In genomic region chr10:84851981-84852979, GRCm38 (mm10) we compare ENCODE assay signal across 8 mouse cellular contexts.
DNase-seq lines count a peak whose midpoint lies in the region; ATAC-seq lines count a peak whose summit lies in the region.

No protein-coding gene starts in this region.

- no peak overlapping the region for H3K4me2 ChIP-seq in hindbrain, embryonic 12.5 days (replicated peaks)
- H3K4me2 ChIP-seq in midbrain, embryonic 15.5 days, result no peak overlapping the region

- ATAC-seq in hindbrain, embryonic 12.5 days (ENCODE audit: low FRiP score), result peak; percentile 87
- peak; percentile 93 for ATAC-seq in midbrain, embryonic 15.5 days (replicated peaks)

- no peaks in the 10 kb centered on the region for H3K27me3 ChIP-seq in hindbrain, embryonic 12.5 days
- no peaks in the 10 kb centered on the region for H3K27me3 ChIP-seq in midbrain, embryonic 15.5 days (replicated peaks)

- peak; percentile 92 for DNase-seq in adipocyte (ENCODE audit: low spot score)
- DNase-seq in cerebellum, adult 9-10 months, result peak; percentile 91
- DNase-seq in frontal cortex, postnatal 36 days (ENCODE audit: low spot score in 2 of 2), result peak; percentile 69 to 82
- peak; percentile 66 to 73 for DNase-seq in left cerebral cortex, adult 18-20 months (ENCODE audit: low spot score in 2 of 2)
- peak; percentile 39 for DNase-seq in testis, postnatal 14 days (ENCODE audit: low spot score)
- no peak for DNase-seq in thymus, postnatal 10 days (ENCODE audit: low spot score in 2 of 2)

- 52% methylated on average over 12 of the region's 12 CpGs for WGBS in hindbrain, embryonic 12.5 days
- 37% methylated on average over 12 of the region's 12 CpGs for WGBS in midbrain, embryonic 15.5 days

- no peaks in the 10 kb centered on the region for H3K36me3 ChIP-seq in hindbrain, embryonic 12.5 days
- no peaks in the 10 kb centered on the region for H3K36me3 ChIP-seq in midbrain, embryonic 15.5 days (replicated peaks)

- peak overlapping the region; percentile 24; the same call in 1 of the 2 replicates for H3K9ac ChIP-seq in hindbrain, embryonic 12.5 days
- peak overlapping the region; percentile 12; the same call in 1 of the 2 replicates for H3K9ac ChIP-seq in midbrain, embryonic 15.5 days

- H3K27ac ChIP-seq in hindbrain, embryonic 12.5 days, result peak overlapping the region; percentile 66
- H3K27ac ChIP-seq in midbrain, embryonic 15.5 days, result peak overlapping the region; percentile 65

- H3K9me3 ChIP-seq in hindbrain, embryonic 12.5 days (replicated peaks), result no peaks in the 10 kb centered on the region
- H3K9me3 ChIP-seq in midbrain, embryonic 15.5 days, result no peaks in the 10 kb centered on the region

- no peak overlapping the region for H3K4me3 ChIP-seq in hindbrain, embryonic 12.5 days
- H3K4me3 ChIP-seq in midbrain, embryonic 15.5 days, result no peak overlapping the region

- H3K4me1 ChIP-seq in hindbrain, embryonic 12.5 days, result peaks cover 23% of the 10 kb centered on the region
- peaks cover 14% of the 10 kb centered on the region for H3K4me1 ChIP-seq in midbrain, embryonic 15.5 days

Comparison
In these comparisons a context has a peak if more than half of its experiments do, and no peak if none do; other contexts are left out.
1. DNase-seq: peak in adipocyte (single experiment), cerebellum, adult 9-10 months (single experiment), frontal cortex, postnatal 36 days (2 of 2), left cerebral cortex, adult 18-20 months (2 of 2) and testis, postnatal 14 days (single experiment); none in thymus, postnatal 10 days (0 of 2).